Mouse (Mus musculus) gastrocnemius, postnatal 36 days (tissue): ENCODE measurements around the gene Hacd2. TPM values are rescaled to one million over a fixed set of nuclear protein-coding genes. Genes with fewer than 3 reads are reported as not detected.

ENCODE experiments used
- DNase-seq, 2 experiments: peaks; one replicate each; pipeline ENCODE4 v3.0.0; 2022
- intact Hi-C: fragments of 180-260 bp; cut with DNase I; formaldehyde crosslinking; loops from one replicate; pipeline ENCODE4 v1.15.1; 2025
- total RNA-seq, 2 experiments: library from RNA; stranded (reverse); gene quantifications; 2 replicates each; pipeline ENCODE4 v1.2.3; 2021

Hacd2 gene
- total RNA-seq, 2 experiments from 2014 or later = 2.7 to 3.2 TPM

- peak; percentile 81 to 82 for DNase-seq
- intact Hi-C loops = loop anchor here (2.0 kb wide), 1 partner anchor 46 kb away; no protein-coding TSS in a partner anchor
These were observed 88.3 kb downstream of the Hacd2 start for GRCm38 (mm10) chr16:35110410-35111142.

DNA sequence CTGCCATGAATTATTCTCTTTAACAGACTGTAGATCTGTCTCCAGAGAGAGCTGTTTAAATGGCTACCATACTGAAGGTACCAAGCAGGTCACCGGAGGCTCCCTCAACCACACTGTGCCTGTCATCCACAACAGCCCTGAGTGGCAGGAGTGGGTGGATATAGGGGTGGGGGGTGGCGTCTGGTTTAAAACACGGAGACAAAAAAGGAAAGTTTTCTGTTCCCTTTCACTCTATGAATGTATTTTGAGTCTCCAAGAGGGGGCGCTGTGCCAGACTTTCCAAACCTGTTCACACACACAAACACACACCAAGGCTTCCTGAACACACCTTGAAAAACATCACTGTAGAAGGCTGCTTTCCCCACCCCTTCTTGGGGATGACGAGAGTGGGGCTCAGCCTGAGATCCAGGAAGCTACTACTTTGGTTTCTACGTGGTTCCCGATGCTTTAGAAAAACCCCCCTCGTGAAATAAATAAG is 89.0 kb downstream of the Hacd2 start:
- intact Hi-C loops = loop anchor here (2.0 kb wide), 1 partner anchor 46 kb away; no protein-coding TSS in a partner anchor

DNA sequence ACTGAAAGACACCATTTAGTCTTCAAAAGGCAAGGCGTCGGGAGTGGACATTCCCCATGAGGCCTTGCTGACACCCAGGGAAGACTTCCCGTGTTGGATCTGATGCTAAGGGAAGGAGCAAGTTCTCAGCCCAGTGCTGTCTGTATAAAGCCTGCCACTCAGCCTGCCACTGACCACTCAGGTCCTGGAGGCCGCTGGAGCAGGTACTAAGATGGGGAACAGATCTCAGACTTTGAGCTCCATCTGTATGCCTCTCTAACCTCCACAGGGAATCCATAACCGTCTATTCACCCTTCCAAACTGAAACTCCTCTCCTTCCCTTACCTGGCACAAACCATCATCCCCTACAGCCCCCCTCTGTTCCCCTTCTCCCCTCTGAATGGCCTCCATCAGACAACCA is 91.3 kb downstream of the Hacd2 start:
- intact Hi-C loops = no loop called here
- DNase-seq = no peak

More for the DNA sequence above, 89.0 kb downstream of the Hacd2 start:
- no peak for DNase-seq

GRCm38 (mm10) chr16:35116328-35116956 is 94.2 kb downstream of the Hacd2 start:
- DNase-seq = no peak
- intact Hi-C loops = no loop called here

- DNase-seq = peak in 1 of 2 experiments; percentile 25
- intact Hi-C loops = no loop called here
These were observed 95.2 kb downstream of the Hacd2 start for GRCm38 (mm10) chr16:35117436-35117835.

DNA sequence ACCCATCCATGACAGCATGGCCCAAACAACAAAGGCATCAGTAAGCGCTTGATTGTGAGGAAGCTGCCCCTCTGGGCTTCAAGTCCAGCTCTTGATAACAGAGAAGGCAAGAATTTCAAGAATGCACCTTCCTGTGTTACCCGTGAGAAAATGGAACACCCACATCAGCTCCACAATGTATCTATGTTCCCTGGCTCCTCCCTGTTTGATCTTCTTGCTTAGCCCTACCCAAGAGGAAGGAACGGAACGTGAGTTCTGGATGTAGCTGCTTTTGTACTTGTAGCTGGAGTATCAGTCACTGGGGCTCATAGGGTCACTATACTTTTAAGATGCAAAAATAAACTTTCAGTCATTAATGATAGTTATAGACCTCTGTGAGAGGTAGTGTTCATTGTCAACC is 98.4 kb downstream of the Hacd2 start:
- no peak for DNase-seq
- intact Hi-C loops = no loop called here

- DNase-seq = no peak
- intact Hi-C loops = no loop called here
These were observed 105.0 kb downstream of the Hacd2 start for GRCm38 (mm10) chr16:35127270-35127669.

- intact Hi-C loops = no loop called here
- DNase-seq = no peak
These were observed 107.9 kb downstream of the Hacd2 start for GRCm38 (mm10) chr16:35130172-35130571.

DNA sequence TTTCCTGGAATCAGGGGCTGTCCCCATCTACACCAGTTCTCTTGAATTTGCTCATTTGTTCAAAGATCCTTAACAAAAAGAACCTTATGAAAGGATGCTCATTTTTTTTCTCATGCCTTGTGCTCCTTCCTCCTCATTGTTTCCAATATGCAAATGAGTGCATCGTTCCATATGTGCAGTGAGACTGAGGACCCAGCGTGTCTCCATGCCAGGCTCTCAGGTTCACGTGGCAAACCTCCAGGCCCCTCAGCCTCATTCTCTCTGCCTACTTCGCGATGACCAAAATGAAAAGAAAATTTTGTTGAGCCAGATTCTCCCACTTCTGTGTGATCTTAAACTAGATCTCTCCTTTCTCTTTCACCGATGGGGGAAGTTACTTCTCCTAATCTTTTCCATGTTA is 117.2 kb downstream of the Hacd2 start:
- intact Hi-C loops = no loop called here

DNA sequence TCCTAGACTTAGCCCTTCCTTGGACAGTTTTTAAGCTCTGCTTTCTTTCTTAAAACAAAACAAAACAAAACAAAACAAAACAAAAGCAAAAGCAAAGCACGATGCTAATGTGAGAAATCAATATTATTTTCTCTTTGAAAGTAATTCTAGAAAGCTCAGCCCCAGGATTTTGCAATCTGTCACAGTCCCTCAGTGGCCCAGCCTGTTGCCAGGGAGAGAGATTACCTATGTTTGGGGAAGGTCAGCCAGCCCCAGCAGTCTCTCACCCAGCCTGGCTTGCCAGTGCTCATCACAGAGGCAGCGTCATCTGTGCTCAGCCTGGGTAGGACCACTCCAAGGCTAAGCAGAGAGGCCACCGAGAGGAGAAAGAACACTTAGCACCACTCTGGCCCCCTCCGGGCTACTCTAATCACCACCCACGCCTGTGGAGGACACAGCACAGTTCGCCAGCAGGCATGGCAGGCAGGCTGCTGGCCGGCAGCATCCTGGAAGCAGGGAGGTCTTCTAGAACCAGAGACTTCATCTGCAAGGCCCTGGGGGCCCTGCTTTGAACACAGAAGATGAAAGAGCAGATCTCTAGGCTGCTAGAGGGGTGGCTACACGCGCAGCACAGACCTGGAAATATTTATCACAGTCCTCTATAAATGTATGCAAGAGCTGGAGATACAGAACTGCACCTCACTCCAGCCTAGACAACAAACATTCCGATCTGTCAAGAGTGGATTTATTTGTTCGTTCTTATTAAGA is 117.8 kb downstream of the Hacd2 start:
- intact Hi-C loops = no loop called here
- no peak for DNase-seq

More for the DNA sequence above, 117.2 kb downstream of the Hacd2 start:
- DNase-seq = no peak

DNA sequence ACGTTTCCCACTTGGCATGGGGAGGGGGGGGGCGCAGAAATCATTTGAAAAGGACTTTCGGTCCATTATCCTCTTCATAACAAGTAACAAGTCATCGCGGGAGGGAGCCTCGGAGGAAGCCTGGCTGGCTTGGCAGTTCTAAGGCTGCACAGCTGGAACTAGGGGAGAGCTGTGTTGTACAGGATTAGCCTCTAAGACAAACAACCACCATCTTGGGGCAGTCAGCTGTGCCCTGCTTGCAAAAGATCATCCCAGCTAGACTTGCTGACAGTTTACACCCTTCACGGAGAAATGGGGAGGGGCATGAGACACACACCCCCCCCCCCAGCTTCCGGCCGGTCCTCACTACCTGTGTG is 118.4 kb downstream of the Hacd2 start:
- intact Hi-C loops = no loop called here
- DNase-seq = no peak

- intact Hi-C loops = no loop called here
These were observed 119.6 kb downstream of the Hacd2 start for GRCm38 (mm10) chr16:35141839-35142238.

DNA sequence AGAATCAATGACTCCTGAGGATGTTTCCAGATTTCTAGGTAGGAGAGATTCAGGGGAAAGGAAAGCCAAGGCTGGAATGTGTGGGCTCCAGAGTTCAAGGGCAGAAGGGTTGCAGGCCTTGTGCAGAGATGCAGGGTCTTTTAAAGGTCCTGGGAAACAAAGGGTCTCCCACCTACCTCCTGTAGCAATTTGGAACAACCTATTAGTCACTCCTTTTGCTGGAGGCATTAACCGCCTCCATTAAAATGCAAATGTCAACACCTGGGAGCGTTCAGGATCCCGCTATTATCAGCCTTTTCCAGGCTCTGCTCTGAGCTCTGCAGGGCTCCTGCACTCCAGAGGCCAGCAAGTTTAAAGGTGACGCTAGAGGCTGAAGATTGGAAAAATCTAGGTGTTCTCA is 123.9 kb downstream of the Hacd2 start:
- no peak for DNase-seq
- intact Hi-C loops = no loop called here

More at GRCm38 (mm10) chr16:35141839-35142238, 119.6 kb downstream of the Hacd2 start:
- DNase-seq = no peak

DNA sequence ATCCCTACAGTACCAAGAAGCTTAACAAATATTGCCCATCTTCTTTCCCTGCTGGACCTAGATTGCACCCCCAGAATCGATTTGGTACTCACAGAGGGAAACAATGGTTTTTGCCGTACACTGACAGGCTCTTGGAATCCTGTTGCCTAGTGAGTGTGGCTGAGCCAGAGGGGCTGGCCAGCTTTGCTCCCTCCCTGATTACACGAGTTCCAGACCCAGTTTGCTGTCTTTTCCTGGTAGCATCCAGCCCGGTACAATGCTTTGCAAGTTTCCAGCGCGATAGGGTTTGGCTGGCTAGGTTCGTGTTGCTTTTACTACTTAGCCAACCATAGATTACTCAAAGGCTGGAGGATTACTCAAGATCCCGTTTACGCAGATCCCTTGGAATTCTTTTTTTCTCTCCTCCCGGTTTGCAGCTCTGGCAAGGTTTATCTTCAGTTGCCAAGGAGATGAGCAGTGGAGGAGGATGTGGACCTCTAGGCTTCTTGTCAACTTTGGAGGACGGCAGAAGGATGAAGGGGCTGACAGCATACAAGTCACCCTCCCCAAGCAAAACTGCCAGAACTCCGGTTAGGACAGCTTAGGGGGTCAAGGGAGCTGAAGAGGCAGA is 131.0 kb downstream of the Hacd2 start:
- intact Hi-C loops = no loop called here
- DNase-seq = no peak

DNA sequence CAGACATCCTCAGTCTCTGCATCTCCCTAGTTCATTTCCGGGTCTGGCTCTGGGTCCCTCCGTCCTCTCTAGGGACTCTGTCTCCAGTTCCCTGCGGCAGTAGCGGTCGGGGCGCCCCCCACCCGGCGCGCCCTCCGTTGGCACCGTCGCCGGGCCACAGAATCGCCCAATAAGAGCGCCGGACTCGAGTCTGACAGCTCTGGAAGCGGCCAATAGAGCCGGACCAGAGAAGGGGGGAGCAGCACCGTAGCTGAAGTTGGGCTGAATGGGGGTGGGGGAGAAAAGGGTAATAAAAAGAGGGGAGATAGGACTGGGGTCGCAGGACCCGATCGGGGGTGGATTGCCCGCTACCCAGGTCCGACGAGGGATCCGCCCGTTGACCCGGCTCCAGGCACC is 132.0 kb downstream of the Hacd2 start:
- intact Hi-C loops = no loop called here
- DNase-seq = no peak

DNA sequence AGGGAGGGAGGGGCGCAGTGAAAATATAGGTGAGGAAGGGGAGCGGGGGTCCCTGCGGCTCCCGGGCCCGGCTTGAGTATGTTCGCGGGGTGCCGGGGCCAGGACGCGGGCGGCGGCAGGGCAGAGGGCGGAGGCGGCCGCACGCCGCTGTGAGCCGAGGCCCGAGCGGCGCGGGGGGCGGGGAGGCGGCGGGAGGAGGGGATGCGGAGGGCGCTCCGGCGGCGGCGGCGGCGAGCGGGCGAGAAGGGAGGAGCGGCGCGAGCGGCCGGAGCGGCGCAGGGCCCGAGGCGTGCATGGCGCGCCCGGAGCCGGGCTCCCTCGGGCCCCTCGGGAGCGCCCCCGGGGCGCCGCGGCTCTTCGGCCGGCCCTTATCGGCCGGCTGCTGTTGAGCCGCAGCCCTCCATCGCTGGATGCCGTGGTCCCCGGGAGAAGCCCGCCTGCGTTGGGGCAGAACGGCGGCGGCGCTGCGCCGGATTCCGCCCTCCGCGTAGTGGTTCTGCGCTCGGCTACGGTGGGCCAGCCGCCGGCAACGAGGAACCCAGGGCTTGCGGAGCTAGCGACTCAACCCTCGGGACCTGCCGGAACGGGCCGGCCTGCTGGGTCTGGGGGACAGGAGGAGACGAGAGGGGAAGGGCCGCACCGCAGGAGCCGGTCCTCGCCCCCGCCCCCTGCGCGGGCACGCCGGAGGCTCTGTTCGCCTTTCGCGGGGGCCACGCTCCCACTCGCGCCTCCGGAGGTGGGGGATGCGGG is 132.6 kb downstream of the Hacd2 start, which contains the start of gene Adcy5:
Adcy5 (plus strand) TSS at position 237 of the 750 bp plus-strand sequence.
- no peak for DNase-seq
- intact Hi-C loops = loop anchor here (5.0 kb wide), 2 partner anchors 88 to 117 kb away; no protein-coding TSS in a partner anchor

DNA sequence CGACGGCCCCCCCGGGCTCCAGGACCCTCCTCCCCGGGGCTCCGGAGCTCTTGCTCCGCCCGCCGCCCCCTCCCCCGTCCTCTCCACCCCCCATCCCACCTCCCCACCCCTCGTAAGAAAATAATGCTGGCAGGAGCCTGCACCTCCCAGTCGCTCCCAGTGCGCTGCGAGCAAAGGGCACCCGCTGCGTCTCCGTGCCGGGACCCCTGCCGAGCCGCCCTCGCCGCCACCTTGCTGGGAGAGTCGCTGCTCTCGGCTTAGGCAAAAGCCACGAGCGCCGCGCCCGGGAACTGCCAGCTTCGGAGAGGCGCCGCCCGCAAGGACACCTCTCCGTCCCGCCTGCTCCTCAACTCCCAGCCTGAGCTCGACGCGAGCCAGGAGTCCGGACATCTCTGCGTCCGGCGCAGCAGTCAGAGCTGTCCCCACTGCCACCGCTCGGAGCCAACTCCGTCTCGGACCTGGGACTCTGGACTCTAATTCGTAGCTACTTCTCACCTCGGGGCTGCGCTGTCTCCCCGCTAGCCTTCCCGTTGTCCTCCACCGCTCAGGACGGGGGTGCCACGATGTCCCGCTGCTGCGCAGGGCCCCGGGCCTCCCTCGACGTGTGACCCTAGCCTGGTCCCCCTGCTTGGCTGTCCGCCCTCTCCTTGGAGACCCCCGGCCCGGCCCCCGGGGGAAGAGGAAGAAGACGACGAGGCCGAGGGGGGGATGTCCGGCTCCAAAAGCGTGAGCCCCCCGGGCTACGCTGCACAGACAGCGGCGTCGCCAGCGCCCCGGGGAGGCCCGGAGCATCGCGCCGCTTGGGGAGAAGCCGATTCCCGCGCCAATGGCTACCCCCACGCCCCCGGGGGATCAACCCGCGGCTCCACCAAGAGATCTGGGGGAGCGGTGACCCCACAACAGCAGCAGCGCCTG is 133.4 kb downstream of the Hacd2 start:
- intact Hi-C loops = loop anchor here (2.0 to 5.0 kb wide), 3 partner anchors 45 to 117 kb away; no protein-coding TSS in a partner anchor
- peak in 1 of 2 experiments; percentile 29 for DNase-seq

DNA sequence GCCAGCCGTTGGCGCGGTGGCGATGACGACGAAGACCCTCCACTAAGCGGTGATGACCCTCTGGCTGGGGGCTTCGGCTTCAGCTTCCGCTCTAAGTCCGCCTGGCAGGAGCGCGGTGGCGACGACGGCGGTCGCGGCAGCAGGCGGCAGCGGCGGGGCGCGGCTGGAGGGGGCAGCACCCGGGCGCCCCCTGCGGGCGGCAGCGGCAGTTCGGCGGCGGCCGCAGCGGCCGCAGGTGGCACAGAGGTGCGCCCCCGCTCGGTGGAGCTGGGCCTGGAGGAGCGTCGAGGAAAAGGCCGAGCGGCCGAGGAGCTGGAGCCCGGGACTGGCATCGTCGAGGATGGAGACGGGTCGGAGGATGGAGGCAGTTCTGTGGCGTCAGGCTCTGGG is 134.1 kb downstream of the Hacd2 start:
- DNase-seq = peak in 1 of 2 experiments; percentile 31
- intact Hi-C loops = loop anchor here (2.0 to 5.0 kb wide), 3 partner anchors 46 to 116 kb away; no protein-coding TSS in a partner anchor

DNA sequence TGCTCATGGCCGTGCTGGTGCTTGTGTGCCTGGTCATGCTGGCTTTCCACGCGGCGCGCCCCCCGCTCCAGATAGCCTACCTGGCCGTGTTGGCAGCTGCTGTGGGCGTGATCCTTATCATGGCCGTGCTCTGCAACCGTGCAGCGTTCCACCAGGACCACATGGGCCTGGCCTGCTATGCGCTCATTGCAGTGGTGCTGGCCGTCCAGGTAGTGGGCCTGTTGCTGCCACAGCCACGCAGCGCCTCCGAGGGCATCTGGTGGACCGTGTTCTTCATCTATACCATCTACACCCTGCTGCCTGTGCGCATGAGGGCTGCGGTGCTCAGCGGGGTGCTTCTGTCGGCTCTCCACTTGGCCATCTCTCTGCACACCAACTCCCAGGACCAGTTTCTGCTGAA is 134.6 kb downstream of the Hacd2 start:
- intact Hi-C loops = loop anchor here (2.0 to 5.0 kb wide), 3 partner anchors 46 to 115 kb away; no protein-coding TSS in a partner anchor
- no peak for DNase-seq
